Mouse (Mus musculus): ENCODE results near the gene Gm20937. TPM values are rescaled to one million over a fixed set of nuclear protein-coding genes. Genes with fewer than 3 reads are reported as not detected.
"Not testable (repeated sequence)": the region's sequence is repeated elsewhere in the genome, so short reads cannot be mapped to it uniquely, and the experiment has no call there.

Gene Gm20937
- not detected in 2 replicates for polyA plus RNA-seq (2011; ENCODE audit: insufficient read depth, insufficient read length, low read depth, missing spikeins)

DNA sequence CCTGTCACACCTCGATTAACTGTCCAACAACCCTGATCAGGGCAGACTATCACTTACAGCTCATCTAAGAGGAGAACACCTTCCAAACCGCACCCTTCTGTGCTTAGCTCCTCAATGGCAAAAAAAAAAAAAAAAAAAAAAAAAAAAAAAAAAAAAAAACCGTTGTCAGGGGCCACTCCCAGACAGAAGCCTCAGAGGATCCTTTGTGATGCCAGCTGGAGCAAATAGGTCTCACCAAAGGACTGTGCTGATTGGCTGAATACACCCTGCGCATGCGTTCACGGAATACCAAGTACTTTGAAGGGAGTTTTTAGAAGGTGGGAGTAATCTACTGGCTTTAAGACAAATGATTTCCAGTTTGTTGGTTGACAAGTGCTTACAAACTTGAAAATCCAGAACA, at the start of gene Gm20937:
Gene Gm20937 (minus strand): TSS at position 101 of the 400 bp plus-strand sequence.
- not testable (repeated sequence) for H3K36me3 ChIP-seq (ENCODE audit: control insufficient read depth, insufficient read depth, low read length, poor library complexity, severe bottlenecking); H3K9me3 ChIP-seq (replicated peaks; ENCODE audit: control insufficient read depth, insufficient read depth, low read length, poor library complexity, severe bottlenecking); H3K9ac ChIP-seq (ENCODE audit: low read depth, poor library complexity, severe bottlenecking); H3K4me3 ChIP-seq (ENCODE audit: low read depth, low read length); H3K27me3 ChIP-seq (ENCODE audit: control insufficient read depth, insufficient read depth, low read length, poor library complexity, severe bottlenecking); H3K27ac ChIP-seq (ENCODE audit: insufficient read depth, low read length); H3K4me1 ChIP-seq (ENCODE audit: control insufficient read depth, insufficient read depth, low read length)

Other genes with a start within 250 kb of the Gm20937 start
- not detected in 2 replicates for gene Gm20816, start 243.1 kb upstream of the Gm20937 start, polyA plus RNA-seq (2011; ENCODE audit: insufficient read depth, insufficient read length, low read depth, missing spikeins)